24 mouse cellular contexts compared by ENCODE assay signal in the genomic region with DNA sequence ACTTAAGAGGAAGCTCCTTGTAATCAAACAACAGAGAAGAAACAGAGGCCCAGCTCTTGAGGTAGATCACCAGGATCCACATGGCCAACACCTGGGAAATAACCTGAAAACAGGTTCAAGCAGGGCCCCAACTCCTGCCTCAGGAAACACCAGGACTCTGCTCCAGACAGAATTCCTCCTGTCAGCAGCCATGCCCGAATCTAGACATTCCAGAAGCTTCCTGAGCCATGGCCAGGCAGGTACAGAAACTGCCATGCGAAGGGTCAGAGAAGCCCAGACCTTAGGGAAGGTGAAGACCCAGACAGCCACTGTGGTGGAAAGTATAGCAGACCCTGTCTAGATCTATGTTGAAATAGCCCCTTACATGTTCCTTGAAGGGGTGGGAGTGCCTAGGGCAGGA. TPM values are rescaled to one million over a fixed set of nuclear protein-coding genes. Genes with fewer than 3 reads are reported as not detected.
A peak's percentile ranks its signal among the peaks of the same experiment; 100 is the strongest.
DNase-seq lines count a peak whose midpoint lies in the region; ATAC-seq and TF ChIP-seq lines count a peak whose summit lies in the region.
"Had no signal": no experiment of that assay in that cellular context is flagged by ENCODE, and none has a peak within 500 bp of the region (broad histone marks: within the 10 kb centered on the region; RNA-seq: fewer than 3 reads in every experiment).

No protein-coding gene starts in this region.

- H3K27ac ChIP-seq in kidney, adult 2 months (ENCODE audit: insufficient read depth, low read depth, low read length) = no peak overlapping the region
- H3K27ac ChIP-seq in kidney, embryonic 15.5 days = no peak overlapping the region
- H3K27ac ChIP-seq in kidney, postnatal 0 days = no peak overlapping the region
- H3K27ac ChIP-seq in midbrain, embryonic 15.5 days = no peak overlapping the region
- H3K27ac ChIP-seq: embryonic facial prominence, embryonic 10.5 days; embryonic facial prominence, embryonic 12.5 days; forebrain, embryonic 13.5 days had no signal

- no peak for ATAC-seq in kidney, embryonic 15.5 days (replicated peaks; ENCODE audit: low FRiP score)
- peak; percentile 68 for ATAC-seq in kidney, postnatal 0 days (replicated peaks; ENCODE audit: low FRiP score, low read depth)
- ATAC-seq in midbrain, embryonic 15.5 days (replicated peaks) = no peak
- ATAC-seq: activated CD4-positive, CD25-positive, alpha-beta regulatory T cell, adult 4 months; CD4-positive, CD25-positive, alpha-beta regulatory T cell, adult 4 months; forebrain, embryonic 13.5 days; Patski had no signal

- H3K4me3 ChIP-seq in kidney, adult 2 months (ENCODE audit: insufficient read depth, low read depth, low read length) = no peak overlapping the region
- H3K4me3 ChIP-seq in kidney, embryonic 15.5 days (replicated peaks) = no peak overlapping the region
- H3K4me3 ChIP-seq in kidney, postnatal 0 days (replicated peaks; ENCODE audit: low read depth, low read length) = no peak overlapping the region
- H3K4me3 ChIP-seq in midbrain, embryonic 15.5 days = no peak overlapping the region
- H3K4me3 ChIP-seq: embryonic facial prominence, embryonic 10.5 days; embryonic facial prominence, embryonic 12.5 days; forebrain, embryonic 13.5 days had no signal

- H3K4me2 ChIP-seq in kidney, embryonic 15.5 days = no peak overlapping the region
- no peak overlapping the region for H3K4me2 ChIP-seq in kidney, postnatal 0 days (ENCODE audit: low read length)
- no peak overlapping the region for H3K4me2 ChIP-seq in midbrain, embryonic 15.5 days
- H3K4me2 ChIP-seq: embryonic facial prominence, embryonic 12.5 days; forebrain, embryonic 13.5 days had no signal

- intact Hi-C loops in heart, postnatal 10 days (cut with DNase I) = no loop called here

- no peaks in the 10 kb centered on the region for H3K4me1 ChIP-seq in kidney, adult 2 months (ENCODE audit: control insufficient read depth, insufficient read depth, low read length)
- no peaks in the 10 kb centered on the region for H3K4me1 ChIP-seq in kidney, embryonic 15.5 days
- H3K4me1 ChIP-seq in kidney, postnatal 0 days (replicated peaks; ENCODE audit: insufficient read depth, low read length) = no peaks in the 10 kb centered on the region
- no peaks in the 10 kb centered on the region for H3K4me1 ChIP-seq in midbrain, embryonic 15.5 days
- H3K4me1 ChIP-seq: embryonic facial prominence, embryonic 10.5 days; embryonic facial prominence, embryonic 12.5 days; forebrain, embryonic 13.5 days had no signal

- 39% methylated on average over 2 of the region's 2 CpGs for WGBS in kidney, adult 2 months
- WGBS in kidney, embryonic 15.5 days = 73% methylated on average over 2 of the region's 2 CpGs
- WGBS in kidney, postnatal 0 days = 53% methylated on average over 2 of the region's 2 CpGs
- 73% methylated on average over 2 of the region's 2 CpGs for WGBS in midbrain, embryonic 15.5 days

- DNase-seq in heart, adult 11 months = peak; percentile 72
- no peak for DNase-seq in heart, postnatal 10 days
- DNase-seq in kidney, adult 2 months = peak; percentile 6
- no peak for DNase-seq in kidney, postnatal 0 days (ENCODE audit: low spot score)
- DNase-seq in kidney, postnatal 25 days = no peak
- peak; percentile 20 for DNase-seq in kidney, postnatal 14 days
- DNase-seq: adrenal gland, adult 8-10 months; adrenal gland, postnatal 14 days; adrenal gland, postnatal 36 days; B cell, adult 2 months; cerebellum, adult 11-12 months; cerebellum, adult 2 months; cerebellum, adult 9-10 months; cerebellum, postnatal 10 days; cerebellum, postnatal 25 days had no signal

- TF ChIP-seq CTCF in kidney, adult 2 months (conservative IDR thresholded peaks at IDR 0.05; ENCODE audit: insufficient read depth, insufficient read length, low read depth, low read length) = no peak
- no peak for TF ChIP-seq CTCF in kidney, postnatal 0 days (IDR thresholded peaks at IDR 0.05; ENCODE audit: low read depth)

- TF ChIP-seq POLR2A in kidney, adult 2 months (IDR thresholded peaks at IDR 0.05; ENCODE audit: low read depth, low read length) = no peak

- no peaks in the 10 kb centered on the region for H3K27me3 ChIP-seq in kidney, adult 2 months (replicated peaks; ENCODE audit: control insufficient read depth, insufficient read depth, low read length)
- no peaks in the 10 kb centered on the region for H3K27me3 ChIP-seq in kidney, embryonic 15.5 days
- H3K27me3 ChIP-seq in kidney, postnatal 0 days (ENCODE audit: insufficient read depth, low read length) = no peaks in the 10 kb centered on the region
- H3K27me3 ChIP-seq in midbrain, embryonic 15.5 days (replicated peaks) = no peaks in the 10 kb centered on the region
- H3K27me3 ChIP-seq: embryonic facial prominence, embryonic 12.5 days; forebrain, embryonic 13.5 days; Patski had no signal

- no peaks in the 10 kb centered on the region for H3K9me3 ChIP-seq in kidney, embryonic 15.5 days (replicated peaks)
- no peaks in the 10 kb centered on the region for H3K9me3 ChIP-seq in kidney, postnatal 0 days (replicated peaks; ENCODE audit: low read length)
- H3K9me3 ChIP-seq in midbrain, embryonic 15.5 days = no peaks in the 10 kb centered on the region
- H3K9me3 ChIP-seq: embryonic facial prominence, embryonic 12.5 days; forebrain, embryonic 13.5 days; G1E had no signal

- no peak overlapping the region for H3K9ac ChIP-seq in kidney, embryonic 15.5 days
- H3K9ac ChIP-seq in kidney, postnatal 0 days (ENCODE audit: low read depth, low read length) = no peak overlapping the region
- no peak overlapping the region for H3K9ac ChIP-seq in midbrain, embryonic 15.5 days
- H3K9ac ChIP-seq: embryonic facial prominence, embryonic 12.5 days; forebrain, embryonic 13.5 days had no signal

- H3K36me3 ChIP-seq in kidney, adult 2 months (ENCODE audit: control insufficient read depth, insufficient read depth, low read length) = no peaks in the 10 kb centered on the region
- H3K36me3 ChIP-seq in kidney, embryonic 15.5 days = no peaks in the 10 kb centered on the region
- no peaks in the 10 kb centered on the region for H3K36me3 ChIP-seq in kidney, postnatal 0 days (ENCODE audit: insufficient read depth, low read length)
- H3K36me3 ChIP-seq in midbrain, embryonic 15.5 days (replicated peaks) = no peaks in the 10 kb centered on the region
- H3K36me3 ChIP-seq: embryonic facial prominence, embryonic 10.5 days; embryonic facial prominence, embryonic 12.5 days; G1E had no signal

RNA-seq across cellular contexts. Expression of a gene that starts 30.2 kb away (rescaled TPM):
- 1 to 10 TPM in 1 of 2 experiments, under 1 TPM in 1; 0.79 to 1.7 TPM for total RNA-seq in heart, postnatal 10 days (2021)
- polyA plus RNA-seq in kidney, adult 2 months (2012; rRNA removed) = 3.7 and 4.2 TPM in 2 replicates
- polyA plus RNA-seq in kidney, embryonic 15.5 days (2015; fragmentation: Nextera tagmentation; extraction: Ambion mirVana) = 1.4 and 1.5 TPM in 2 replicates
- 1.8 and 2.0 TPM in 2 replicates for polyA plus RNA-seq in kidney, postnatal 0 days (2015; fragmentation: Nextera tagmentation; extraction: Ambion mirVana)
- polyA plus RNA-seq in midbrain, embryonic 15.5 days (2015; fragmentation: Nextera tagmentation; extraction: Ambion mirVana) = 8.1 and 8.4 TPM in 2 replicates
- polyA plus RNA-seq: CD4-positive, CD25-positive, alpha-beta regulatory T cell, adult 4 months; G1E had no signal

Comparison
In these comparisons a context has a peak if more than half of its experiments do, and no peak if none do; other contexts are left out.
1. DNase-seq: peak in heart, adult 11 months (single experiment), kidney, adult 2 months (single experiment) and kidney, postnatal 14 days (single experiment); none in heart, postnatal 10 days (0 of 2), kidney, postnatal 0 days (single experiment) and kidney, postnatal 25 days (0 of 2).